Mouse (Mus musculus): ENCODE results near the gene Lrrc27.

DNA sequence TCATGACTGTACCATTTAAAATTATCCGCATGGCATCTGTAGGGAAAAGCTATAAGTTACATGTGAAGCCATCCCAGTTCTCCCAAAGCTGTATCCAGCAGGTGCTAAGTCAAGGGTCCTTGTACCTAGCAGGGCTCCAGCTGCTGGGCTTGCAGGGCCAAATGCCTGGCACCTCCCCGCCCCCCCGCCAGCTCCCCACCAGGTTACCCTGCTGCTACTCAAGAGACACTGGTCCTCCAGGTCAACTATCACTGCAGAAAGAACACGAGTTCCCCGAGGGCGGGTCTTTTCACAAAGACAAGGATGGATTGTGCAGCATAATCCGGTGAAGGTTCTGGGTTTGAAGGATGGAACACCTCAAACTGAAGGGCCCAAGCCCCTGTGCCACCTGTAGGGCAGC is 25.5 kb upstream of the Lrrc27 start:
- TF ChIP-seq CTCF (IDR thresholded peaks at IDR 0.05; ENCODE audit: low read depth) = no peak
- no peak for TF ChIP-seq EP300 (optimal IDR thresholded peaks at IDR 0.05)
